Mouse (Mus musculus): ENCODE results near the gene Abhd12b. TPM values are rescaled to one million over a fixed set of nuclear protein-coding genes. Genes with fewer than 3 reads are reported as not detected.

Gene Abhd12b
- total and polyA plus RNA-seq, 3 experiments = not detected

GRCm38 (mm10) chr12:70226655-70227054 is 72.7 kb downstream of the Abhd12b start:
- no peaks in the 10 kb centered on the region for H3K36me3 ChIP-seq (ENCODE audit: control insufficient read depth, insufficient read depth, low read length)
- intact Hi-C loops (cut with DNase I) = no loop called here
- no peak overlapping the region for H3K9ac ChIP-seq (ENCODE audit: low read depth, low read length)
- no peaks in the 10 kb centered on the region for H3K79me2 ChIP-seq (replicated peaks; ENCODE audit: control insufficient read depth, insufficient read depth, low read length)
- no peak for DNase-seq
- H3K4me1 ChIP-seq (ENCODE audit: control insufficient read depth, insufficient read depth, low read length) = no peaks in the 10 kb centered on the region
- H3K4me3 ChIP-seq = peak overlapping the region; percentile 62
- 42% methylated on average over 5 of the region's 5 CpGs for WGBS
- no peaks in the 10 kb centered on the region for H3K27me3 ChIP-seq (ENCODE audit: control insufficient read depth, insufficient read depth, low read length)
- TF ChIP-seq CTCF (IDR thresholded peaks at IDR 0.05) (no peak), EP300 (IDR thresholded peaks at IDR 0.05; ENCODE audit: insufficient read depth, low read depth, low read length) (no peak), POLR2A (IDR thresholded peaks at IDR 0.05; ENCODE audit: insufficient read depth, low read depth, low read length) (no peak)
- H3K27ac ChIP-seq = no peak overlapping the region

DNA sequence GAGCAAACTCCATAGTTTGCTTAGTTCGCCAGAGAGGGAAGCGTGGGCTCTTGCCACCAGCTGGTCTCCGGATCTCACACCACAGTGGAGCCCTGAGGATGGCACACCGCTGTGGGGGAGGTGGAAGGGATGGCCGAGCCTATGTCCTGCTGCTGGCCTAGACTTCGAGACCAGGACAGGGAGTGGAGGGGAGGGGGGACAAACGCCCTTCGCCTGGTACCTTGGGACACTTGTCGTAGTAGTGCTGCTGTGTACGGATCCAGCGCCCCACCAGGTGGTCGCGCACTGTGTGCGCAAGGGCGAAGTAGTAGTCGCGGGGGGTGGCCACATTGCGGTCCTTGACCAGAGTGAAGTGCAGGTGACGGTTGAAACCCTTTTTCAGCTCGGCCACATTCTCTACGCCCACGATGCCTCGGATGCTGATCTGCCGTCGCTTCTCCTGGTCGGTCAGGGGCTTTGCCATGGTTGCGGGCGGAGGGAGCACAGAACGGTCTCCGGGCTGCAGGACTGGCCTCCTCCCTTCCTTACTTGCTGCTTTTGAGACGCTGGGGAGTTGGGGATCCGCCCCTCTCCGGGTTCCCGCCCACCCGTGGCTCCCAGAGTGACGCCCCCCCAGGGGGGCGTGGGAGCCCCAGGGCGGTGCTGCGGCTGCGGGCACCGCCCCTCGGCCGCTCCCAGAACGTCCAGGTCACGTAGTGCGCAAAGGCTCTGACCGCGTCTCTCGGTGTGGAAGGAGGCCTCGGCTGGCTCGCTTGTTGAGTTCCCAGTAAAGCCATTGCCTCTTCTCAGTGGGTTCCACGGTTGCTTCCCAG is 73.4 kb downstream of the Abhd12b start:
- 3% methylated on average over 52 of the region's 52 CpGs for WGBS
- Histone ChIP-seq H3K4me1 (ENCODE audit: control insufficient read depth, insufficient read depth, low read length) (no peaks in the 10 kb centered on the region), H3K36me3 (ENCODE audit: control insufficient read depth, insufficient read depth, low read length) (no peaks in the 10 kb centered on the region), H3K27me3 (ENCODE audit: control insufficient read depth, insufficient read depth, low read length) (no peaks in the 10 kb centered on the region), H3K4me3 (peak overlapping the region; percentile 62), H3K27ac (peak overlapping the region; percentile 63), H3K79me2 (replicated peaks; ENCODE audit: control insufficient read depth, insufficient read depth, low read length) (no peaks in the 10 kb centered on the region), H3K9ac (ENCODE audit: low read depth, low read length) (peak overlapping the region; percentile 63)
- intact Hi-C loops (cut with DNase I) = no loop called here
- no peak for TF ChIP-seq EP300 (IDR thresholded peaks at IDR 0.05; ENCODE audit: insufficient read depth, low read depth, low read length)
- TF ChIP-seq POLR2A (IDR thresholded peaks at IDR 0.05; ENCODE audit: insufficient read depth, low read depth, low read length) = peak; percentile 91
- 0 out of 2 replicates have a peak, but pooled peaks have one; percentile 2 for TF ChIP-seq CTCF (IDR thresholded peaks at IDR 0.05)
- DNase-seq = peak; percentile 87

DNA sequence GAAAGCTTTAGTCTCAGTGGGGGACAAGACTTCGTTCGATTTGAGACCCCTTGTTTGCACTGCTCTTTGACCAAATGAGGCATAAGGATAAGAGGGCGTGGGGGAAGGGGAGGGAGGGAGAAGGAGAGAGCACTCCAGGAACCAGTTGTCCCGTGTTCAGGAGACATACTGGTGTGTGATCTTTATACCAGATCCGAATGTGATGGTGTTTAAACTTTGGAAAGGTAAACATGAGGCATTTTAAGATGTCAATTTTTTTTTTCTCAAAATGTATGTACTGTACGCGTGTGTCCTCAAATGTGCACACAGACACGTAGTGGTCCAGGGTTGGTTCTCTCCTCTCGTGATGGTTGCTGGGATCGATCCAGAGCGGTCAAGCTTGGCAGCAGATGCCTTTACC is 74.2 kb downstream of the Abhd12b start:
- H3K9ac ChIP-seq (ENCODE audit: low read depth, low read length) = no peak overlapping the region
- no peaks in the 10 kb centered on the region for H3K36me3 ChIP-seq (ENCODE audit: control insufficient read depth, insufficient read depth, low read length)
- no peaks in the 10 kb centered on the region for H3K4me1 ChIP-seq (ENCODE audit: control insufficient read depth, insufficient read depth, low read length)
- H3K4me3 ChIP-seq = peak overlapping the region; percentile 62
- H3K27ac ChIP-seq = no peak overlapping the region; the same call in 1 of the 2 replicates
- H3K27me3 ChIP-seq (ENCODE audit: control insufficient read depth, insufficient read depth, low read length) = no peaks in the 10 kb centered on the region
- intact Hi-C loops (cut with DNase I) = no loop called here
- H3K79me2 ChIP-seq (replicated peaks; ENCODE audit: control insufficient read depth, insufficient read depth, low read length) = no peaks in the 10 kb centered on the region
- 77% methylated on average over 11 of the region's 11 CpGs for WGBS
- no peak for DNase-seq
- TF ChIP-seq POLR2A (IDR thresholded peaks at IDR 0.05; ENCODE audit: insufficient read depth, low read depth, low read length) (no peak), CTCF (IDR thresholded peaks at IDR 0.05) (no peak), EP300 (IDR thresholded peaks at IDR 0.05; ENCODE audit: insufficient read depth, low read depth, low read length) (no peak)

DNA sequence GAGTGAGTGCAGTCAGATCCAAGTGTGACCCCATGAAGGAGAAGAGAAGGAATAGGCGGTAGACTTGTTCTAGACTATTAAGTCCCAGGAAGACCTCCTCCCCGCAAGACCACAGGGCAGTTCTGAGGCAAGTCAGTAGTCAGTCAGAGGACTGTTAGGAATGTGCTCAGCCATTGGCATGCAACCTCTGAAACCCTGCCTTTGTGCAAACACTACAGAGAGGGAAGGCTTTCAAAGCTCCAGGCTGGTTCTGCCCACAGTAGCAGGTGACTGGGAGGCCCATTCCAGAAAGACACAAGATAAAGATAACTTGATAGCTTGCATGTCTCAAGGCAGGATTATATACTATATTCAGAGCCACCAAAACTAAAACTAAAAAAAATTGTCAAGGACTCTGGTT is 77.4 kb downstream of the Abhd12b start, which contains the start of gene Pygl:
Gene Pygl (minus strand): TSS at position 195 of the 400 bp plus-strand sequence.
- Histone ChIP-seq H3K4me3 (no peak within 1 kb of the TSS), H3K36me3 (ENCODE audit: control insufficient read depth, insufficient read depth, low read length) (no peaks in the 10 kb centered on the region), H3K27me3 (ENCODE audit: control insufficient read depth, insufficient read depth, low read length) (no peaks in the 10 kb centered on the region), H3K27ac (no peak within 1 kb of the TSS), H3K4me1 (ENCODE audit: control insufficient read depth, insufficient read depth, low read length) (no peaks in the 10 kb centered on the region; the same call in 1 of the 2 replicates), H3K79me2 (replicated peaks; ENCODE audit: control insufficient read depth, insufficient read depth, low read length) (no peaks in the 10 kb centered on the region), H3K9ac (ENCODE audit: low read depth, low read length) (no peak within 1 kb of the TSS)
- intact Hi-C loops (cut with DNase I) = loop anchor here (5.0 to 10.0 kb wide), 2 partner anchors 116 to 684 kb away; partner anchors contain the start of gene Trim9
- WGBS = 94% methylated on average over 2 of the region's 2 CpGs
- no peak for DNase-seq
- TF ChIP-seq POLR2A (IDR thresholded peaks at IDR 0.05; ENCODE audit: insufficient read depth, low read depth, low read length) = no peak
- no peak for TF ChIP-seq CTCF (IDR thresholded peaks at IDR 0.05)
- TF ChIP-seq EP300 (IDR thresholded peaks at IDR 0.05; ENCODE audit: insufficient read depth, low read depth, low read length) = no peak

GRCm38 (mm10) chr12:70232020-70232544 is 78.1 kb downstream of the Abhd12b start:
- DNase-seq = no peak
- H3K27me3 ChIP-seq (ENCODE audit: control insufficient read depth, insufficient read depth, low read length) = no peaks in the 10 kb centered on the region
- TF ChIP-seq CTCF (IDR thresholded peaks at IDR 0.05) (no peak), EP300 (IDR thresholded peaks at IDR 0.05; ENCODE audit: insufficient read depth, low read depth, low read length) (no peak), POLR2A (IDR thresholded peaks at IDR 0.05; ENCODE audit: insufficient read depth, low read depth, low read length) (no peak)
- no peak overlapping the region for H3K27ac ChIP-seq
- H3K4me1 ChIP-seq (ENCODE audit: control insufficient read depth, insufficient read depth, low read length) = no peaks in the 10 kb centered on the region; the same call in 1 of the 2 replicates
- no peaks in the 10 kb centered on the region for H3K36me3 ChIP-seq (ENCODE audit: control insufficient read depth, insufficient read depth, low read length)
- no peak overlapping the region for H3K9ac ChIP-seq (ENCODE audit: low read depth, low read length)
- intact Hi-C loops (cut with DNase I) = loop anchor here (5.0 to 10.0 kb wide), 2 partner anchors 115 to 683 kb away; partner anchors contain the start of gene Trim9
- no peak overlapping the region for H3K4me3 ChIP-seq
- no peaks in the 10 kb centered on the region for H3K79me2 ChIP-seq (replicated peaks; ENCODE audit: control insufficient read depth, insufficient read depth, low read length)
- 28% methylated on average over 5 of the region's 5 CpGs for WGBS

Other genes with a start within 250 kb of the Abhd12b start
- 10 to 100 TPM; 21.3 to 23.6 TPM for gene Sav1, start 167.1 kb upstream of the Abhd12b start, total RNA-seq (2021)
- 13.5 and 25.8 TPM in 2 replicates for gene Sav1, start 167.1 kb upstream of the Abhd12b start, polyA plus RNA-seq (2012; rRNA removed)
- gene Nin, start 40.4 kb upstream of the Abhd12b start, total RNA-seq (2021) = 10 to 100 TPM; 13.7 to 17.3 TPM
- 4.5 and 9.3 TPM in 2 replicates for gene Nin, start 40.4 kb upstream of the Abhd12b start, polyA plus RNA-seq (2012; rRNA removed)
- gene Pygl, start 77.3 kb downstream of the Abhd12b start, total RNA-seq (2021) = 1 to 10 TPM; 4.5 to 4.6 TPM
- 9.3 and 15.3 TPM in 2 replicates for gene Pygl, start 77.3 kb downstream of the Abhd12b start, polyA plus RNA-seq (2012; rRNA removed)
- under 1 TPM; 0.11 to 0.16 TPM for gene Trim9, start 193.5 kb downstream of the Abhd12b start, total RNA-seq (2021)
- 0.12 TPM in 1 of 2 replicates, not detected in the other for gene Trim9, start 193.5 kb downstream of the Abhd12b start, polyA plus RNA-seq (2012; rRNA removed)

All from heart, adult 2 months (tissue).